Mouse (Mus musculus): ENCODE results near the gene Hpgd. TPM values are rescaled to one million over a fixed set of nuclear protein-coding genes. Genes with fewer than 3 reads are reported as not detected.

The Hpgd gene
- polyA plus RNA-seq, 1 experiment: 15.0 TPM

- DNase-seq (ENCODE audit: extremely low spot score in 1 of 2, low spot score in 1 of 2): no peak
Observed at GRCm38 (mm10) chr8:56315189-56315588, 20.8 kb downstream of the Hpgd start.

- no peak for DNase-seq (ENCODE audit: extremely low spot score in 1 of 2, low spot score in 1 of 2)
Observed at GRCm38 (mm10) chr8:56323276-56323675, 28.9 kb downstream of the Hpgd start.

GRCm38 (mm10) chr8:56327709-56328108 lies 33.3 kb downstream of the Hpgd start:
- DNase-seq (ENCODE audit: extremely low spot score in 1 of 2, low spot score in 1 of 2): no peak

- no peak for DNase-seq (ENCODE audit: extremely low spot score in 1 of 2, low spot score in 1 of 2)
Observed at GRCm38 (mm10) chr8:56328130-56328542, 33.8 kb downstream of the Hpgd start.

DNA sequence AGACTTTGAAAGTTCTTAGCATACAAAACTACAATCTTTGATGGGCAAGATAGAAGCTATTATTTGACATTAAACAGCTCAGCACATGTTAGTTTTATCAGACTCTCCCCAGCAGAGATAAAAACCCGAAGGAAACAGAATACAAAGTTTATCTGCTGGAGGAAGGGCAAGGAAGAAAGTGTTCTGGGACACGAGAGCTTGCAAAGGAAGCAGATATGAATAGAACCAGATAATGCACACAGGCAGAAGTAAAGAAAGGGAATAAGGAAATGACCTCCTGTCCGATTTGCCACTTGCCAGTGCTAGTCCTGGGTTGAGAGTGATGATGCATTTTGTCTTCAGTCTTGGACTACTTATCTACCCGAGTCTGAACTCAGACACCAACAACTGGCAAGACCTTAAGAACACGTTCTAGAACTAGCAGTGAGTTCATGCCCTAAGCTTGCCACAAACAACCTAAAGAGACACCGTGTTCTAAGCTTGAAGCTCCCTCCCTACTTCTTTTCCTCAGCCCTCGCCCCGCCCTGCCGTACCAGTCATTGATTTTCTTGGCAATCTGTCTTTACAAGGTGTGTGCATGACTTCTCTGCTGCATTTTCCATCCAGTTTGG lies 41.1 kb downstream of the Hpgd start:
- no peak for DNase-seq (ENCODE audit: extremely low spot score in 1 of 2, low spot score in 1 of 2)

DNA sequence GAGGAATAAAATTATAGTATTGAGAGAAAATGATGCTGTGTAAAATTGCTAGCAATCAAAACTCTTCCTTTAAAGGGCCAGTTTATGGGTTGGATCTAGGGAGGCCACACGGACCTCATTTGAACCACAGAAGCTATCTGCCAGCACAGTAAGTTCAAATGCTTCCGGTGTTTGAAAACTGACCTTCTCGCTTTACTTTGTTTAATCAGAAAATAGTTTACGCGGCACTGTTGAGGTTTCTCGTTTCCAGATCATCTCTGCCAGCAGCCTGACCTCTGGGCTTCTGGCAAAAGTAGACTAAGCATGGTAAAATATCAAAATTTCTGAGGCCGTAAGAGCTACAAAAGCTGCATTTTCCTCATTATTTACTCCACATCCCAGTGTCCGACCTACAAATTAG lies 42.4 kb downstream of the Hpgd start:
- DNase-seq (ENCODE audit: extremely low spot score in 1 of 2, low spot score in 1 of 2): no peak

DNA sequence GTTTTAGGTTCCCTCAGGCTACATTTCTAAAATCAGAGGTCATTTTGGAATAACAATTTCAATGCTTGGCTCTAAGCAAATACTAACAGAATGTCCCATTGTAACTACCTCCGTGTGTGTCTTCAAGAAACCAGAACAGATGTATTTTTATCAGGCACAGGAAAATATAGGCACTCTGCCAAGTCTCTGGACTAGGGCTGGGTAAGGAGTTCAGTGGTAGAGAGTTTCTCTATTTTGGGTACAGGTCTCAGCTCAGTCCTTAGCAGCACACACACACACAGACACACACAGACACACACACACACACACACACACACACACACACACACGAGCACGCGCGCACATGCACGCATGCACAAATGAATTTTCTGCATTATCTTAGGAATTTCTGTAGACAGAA lies 49.1 kb downstream of the Hpgd start:
- DNase-seq (ENCODE audit: extremely low spot score in 1 of 2, low spot score in 1 of 2): peak in 1 of 2 experiments; percentile 40

DNA sequence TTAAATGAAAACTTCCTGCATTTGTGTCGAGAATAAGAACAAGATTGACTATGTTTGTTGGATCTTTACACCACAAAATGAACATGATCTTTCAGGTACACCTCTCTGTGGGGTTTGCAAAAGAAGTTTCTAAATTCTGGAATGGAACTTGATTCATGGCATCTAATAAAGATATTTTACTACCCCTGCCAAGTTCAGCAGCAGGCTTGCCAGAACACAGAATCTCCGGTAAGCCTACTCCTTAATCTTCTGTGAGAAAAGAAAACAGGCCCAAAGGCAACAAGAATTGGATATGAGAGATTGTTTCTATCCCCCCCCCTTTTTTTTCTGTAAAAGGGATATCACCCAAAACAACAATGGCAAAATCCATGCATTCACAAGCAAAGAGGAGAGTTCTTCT lies 49.6 kb downstream of the Hpgd start:
- no peak for DNase-seq (ENCODE audit: extremely low spot score in 1 of 2, low spot score in 1 of 2)

DNA sequence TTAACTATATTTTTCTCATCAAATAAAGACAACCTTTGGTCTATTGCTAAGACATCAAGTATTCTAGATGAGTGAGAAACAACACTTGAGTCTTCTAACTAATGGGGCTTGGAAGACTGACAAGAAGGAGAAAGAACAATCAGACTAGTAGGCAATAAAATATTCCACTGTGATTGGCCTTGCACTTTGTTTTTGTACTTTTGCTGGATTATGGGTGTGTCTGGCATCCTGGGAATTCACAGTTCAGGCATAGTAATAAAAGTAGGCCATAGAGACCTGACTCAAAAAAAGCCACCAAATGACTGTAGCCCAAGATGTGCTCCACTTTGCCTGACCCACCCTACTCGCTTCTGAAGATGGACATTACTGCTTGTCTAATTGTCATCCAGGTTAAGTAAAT lies 50.0 kb downstream of the Hpgd start:
- DNase-seq (ENCODE audit: extremely low spot score in 1 of 2, low spot score in 1 of 2): no peak

GRCm38 (mm10) chr8:56345641-56346420 lies 51.4 kb downstream of the Hpgd start:
- DNase-seq (ENCODE audit: extremely low spot score in 1 of 2, low spot score in 1 of 2): no peak

DNA sequence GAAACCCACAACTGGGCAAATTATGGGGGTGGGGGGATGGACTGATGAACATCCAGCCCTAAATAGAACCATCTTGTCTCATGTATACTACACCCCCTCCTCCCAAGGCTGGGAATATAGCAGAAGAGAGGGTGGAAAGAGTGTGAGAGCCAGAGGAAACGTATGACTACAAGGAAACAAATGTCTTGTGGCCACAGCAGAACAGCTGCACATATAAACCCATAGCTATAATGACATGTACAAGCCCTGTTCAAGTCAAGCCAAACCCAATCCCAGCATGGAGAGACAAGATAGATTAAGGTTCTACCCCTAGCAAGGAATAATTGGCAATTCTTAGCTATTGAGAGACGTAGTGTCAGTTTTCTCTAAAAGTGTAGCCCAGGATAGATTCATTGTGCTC lies 68.8 kb downstream of the Hpgd start:
- no peak for DNase-seq (ENCODE audit: extremely low spot score in 1 of 2, low spot score in 1 of 2)

All from frontal cortex, adult 2 months (tissue).